Mouse (Mus musculus) embryo, embryonic 9.5 days (tissue): ENCODE measurements around the gene Ric1.

Experiments used
- DNase-seq: peaks from one replicate; pipeline ENCODE4 v3.0.0-alpha.2; 2017; ENCODE audit errors: extremely low spot score

The Ric1 gene

DNA sequence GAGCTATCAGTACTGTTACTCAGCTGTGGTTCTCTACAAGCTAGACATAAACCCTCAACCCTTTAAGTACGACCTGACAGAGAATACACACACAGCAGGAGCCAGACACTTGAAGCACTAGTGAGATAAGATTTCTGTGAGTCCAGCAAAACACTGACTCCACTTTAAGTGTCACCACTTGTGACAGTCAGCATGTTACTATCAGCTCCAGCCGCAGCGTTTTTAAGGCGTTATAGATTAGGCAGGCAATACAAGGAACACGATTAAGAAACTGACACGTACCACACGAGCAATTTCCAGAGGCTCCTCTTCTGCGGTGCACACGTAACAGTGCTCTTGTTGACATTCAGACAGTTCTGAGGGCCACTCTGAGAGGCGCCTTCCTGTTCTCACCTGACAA, 88.8 kb downstream of the Ric1 start:
- DNase-seq, result no peak

DNA sequence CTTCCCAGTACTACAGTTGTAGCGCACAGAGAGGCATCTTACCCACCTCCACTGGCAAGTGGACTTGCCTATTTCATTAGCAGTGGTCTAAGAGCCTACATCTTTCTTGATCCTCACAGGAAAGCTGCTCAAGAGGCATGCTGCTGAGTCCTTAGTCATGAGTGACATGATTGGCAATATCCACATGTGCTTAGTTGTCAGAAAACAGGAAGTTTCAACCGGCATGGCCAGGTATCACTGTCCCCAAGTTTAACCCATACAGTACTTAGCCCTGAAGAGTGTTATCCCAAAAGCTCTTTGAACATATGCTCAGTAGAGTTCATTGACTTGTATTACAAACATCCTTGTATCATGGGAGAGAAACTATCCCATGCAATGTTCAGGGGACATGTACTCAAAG, 90.0 kb downstream of the Ric1 start:
- no peak for DNase-seq

DNA sequence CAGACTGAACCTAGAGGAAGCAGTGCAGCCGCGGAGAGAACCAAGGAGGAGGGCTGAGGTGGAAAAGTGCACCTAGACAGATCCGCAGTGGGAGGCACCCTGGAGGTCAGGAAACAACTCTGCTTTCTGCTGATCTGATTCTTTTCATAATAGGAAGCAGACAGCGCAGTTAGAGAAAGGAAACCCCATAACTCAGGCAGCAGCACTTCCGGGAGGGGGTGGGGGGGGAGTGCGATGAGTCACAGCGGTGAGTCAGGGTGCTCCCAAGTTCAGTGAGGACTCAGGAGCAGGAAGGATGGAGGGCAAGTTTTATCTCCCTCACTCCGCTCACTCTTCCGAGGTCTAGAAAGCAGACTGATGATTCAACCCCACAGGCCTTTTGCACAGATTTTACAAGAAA, 119.0 kb downstream of the Ric1 start:
- DNase-seq, result no peak

DNA sequence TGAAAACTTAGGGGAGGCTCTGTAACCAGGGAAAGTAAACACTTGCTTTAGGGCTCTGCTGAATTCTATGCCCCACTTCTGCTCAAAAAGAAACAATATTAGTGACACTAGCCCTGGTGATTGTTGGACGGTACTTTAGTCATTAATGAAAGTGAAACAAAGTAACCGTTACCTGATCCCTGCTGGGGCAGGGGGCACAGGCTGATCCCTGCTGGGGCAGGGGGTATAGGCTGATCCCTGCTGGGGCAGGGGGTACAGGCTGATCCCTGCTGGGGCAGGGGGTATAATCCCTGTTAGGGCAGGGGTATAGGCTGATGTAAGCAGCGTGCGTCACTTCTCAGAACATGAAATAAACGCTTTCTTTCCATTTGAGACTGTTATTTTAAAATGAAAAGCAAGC, 119.4 kb downstream of the Ric1 start:
- DNase-seq, result no peak

DNA sequence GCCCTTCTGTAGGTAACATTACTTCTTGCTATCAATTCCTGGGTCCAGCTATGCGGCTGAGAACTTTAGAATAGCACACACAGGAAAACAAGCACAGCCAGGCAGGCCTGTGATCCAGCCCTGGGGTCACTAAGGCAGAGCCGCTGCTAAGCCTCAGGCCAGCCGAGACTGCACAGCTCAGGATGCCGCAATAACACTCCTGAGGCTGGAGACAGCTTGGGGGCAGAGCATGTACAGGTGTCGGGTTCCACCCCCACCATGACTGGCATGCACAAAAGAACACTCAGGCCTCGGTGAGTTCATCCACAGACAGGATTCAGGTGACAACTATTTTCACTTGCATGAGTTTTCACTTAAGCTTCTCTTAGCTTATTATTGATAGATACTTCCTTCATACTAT, 120.1 kb downstream of the Ric1 start:
- DNase-seq, result no peak

DNA sequence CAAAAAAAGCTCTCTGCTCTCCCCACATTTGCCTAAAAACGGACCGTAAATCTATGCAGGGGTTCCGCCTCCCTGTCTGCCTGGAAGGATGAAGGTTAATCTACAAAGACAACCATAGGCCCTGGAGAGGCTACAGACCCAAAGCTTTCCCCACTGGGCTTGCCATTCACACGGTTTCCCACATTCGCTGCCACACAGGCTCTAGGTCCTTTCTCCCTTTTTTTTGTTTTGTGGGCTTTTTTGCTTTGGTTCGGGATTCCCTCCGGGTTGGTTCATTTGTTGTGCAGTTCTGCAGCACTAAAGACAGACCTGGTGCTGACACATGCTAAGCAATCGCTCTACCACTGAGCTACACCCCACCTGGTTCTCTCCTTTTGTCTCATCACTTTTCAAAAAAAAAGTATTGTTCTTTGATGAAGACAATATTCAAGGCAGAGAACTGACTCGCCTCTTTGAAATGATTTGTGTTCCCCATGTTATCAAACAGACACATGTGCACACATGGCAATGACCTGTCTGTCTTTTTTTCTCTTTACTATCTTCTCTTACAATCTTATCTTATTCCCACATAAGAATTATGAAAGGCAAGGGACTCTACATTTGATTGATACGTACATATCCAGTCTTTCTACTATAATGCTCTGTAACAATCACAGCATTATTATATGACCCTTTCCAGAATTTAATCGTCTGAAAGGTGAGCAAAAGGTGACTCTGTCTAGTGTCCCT, 121.3 kb downstream of the Ric1 start:
- DNase-seq, result no peak

DNA sequence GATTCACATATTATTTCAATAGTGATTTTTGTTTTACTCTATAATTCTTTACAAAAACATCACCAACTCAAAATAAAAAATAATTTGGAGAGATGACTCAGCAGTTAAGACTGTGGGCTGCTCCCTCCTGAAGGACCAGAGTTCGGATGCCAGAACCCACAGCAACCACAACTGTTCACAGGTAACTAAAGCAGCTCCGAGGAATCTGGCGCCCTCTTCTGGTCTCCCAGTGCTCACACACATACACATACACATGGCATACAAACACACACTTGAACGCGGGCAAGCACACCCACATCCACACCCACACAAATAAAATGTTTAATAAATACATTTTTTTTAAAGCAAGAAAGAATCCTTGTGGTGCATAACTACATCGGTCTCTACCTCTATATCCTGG, 122.7 kb downstream of the Ric1 start:
- no peak for DNase-seq

DNA sequence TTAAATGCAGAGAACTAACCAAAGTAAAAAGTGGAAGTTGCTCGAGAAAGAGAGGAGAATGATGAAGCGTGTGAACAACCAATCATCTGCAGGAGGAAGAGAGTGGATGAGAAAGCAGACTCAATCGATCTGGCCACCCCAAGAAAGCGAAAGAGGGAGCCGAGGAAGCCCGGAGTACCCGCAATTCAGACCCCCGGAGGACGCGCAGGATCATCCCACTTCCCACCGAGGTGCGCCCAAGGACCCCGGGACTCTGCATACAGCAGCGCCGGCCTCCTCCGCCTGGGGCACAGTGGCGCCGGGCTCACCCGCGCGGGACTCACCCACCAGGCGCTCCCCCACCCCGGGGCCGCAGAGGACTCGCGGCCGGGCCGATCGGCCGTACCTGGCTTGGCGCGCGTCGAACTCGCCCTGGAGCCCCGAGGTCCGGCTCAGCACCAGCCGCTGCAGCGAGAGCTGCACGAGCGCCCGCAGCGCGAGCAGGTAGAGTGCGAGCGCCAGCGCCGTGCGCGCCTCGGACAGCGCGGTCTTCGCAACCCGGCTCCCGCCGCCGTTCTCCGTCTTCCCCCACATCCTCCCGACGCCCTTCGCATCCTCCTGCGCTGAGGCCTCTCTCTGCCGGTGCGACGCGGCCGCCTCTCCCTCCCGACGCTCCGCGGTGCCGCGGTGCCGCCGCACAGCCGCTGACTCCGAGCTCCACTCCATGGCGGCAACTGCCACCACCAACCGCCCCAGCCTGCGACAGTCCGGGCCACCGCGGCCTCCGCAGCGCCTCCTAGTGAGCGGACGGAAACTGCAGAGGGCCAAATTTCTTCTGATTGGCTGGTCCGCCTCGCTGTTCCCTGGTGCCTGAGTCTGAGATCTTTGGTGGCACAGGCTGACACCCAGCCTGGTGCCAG, 125.8 kb downstream of the Ric1 start, which contains the start of gene Ermp1:
Gene Ermp1, minus strand, starts transcription at position 765 of the 899 bp plus-strand sequence.
- peak; percentile 94 for DNase-seq

DNA sequence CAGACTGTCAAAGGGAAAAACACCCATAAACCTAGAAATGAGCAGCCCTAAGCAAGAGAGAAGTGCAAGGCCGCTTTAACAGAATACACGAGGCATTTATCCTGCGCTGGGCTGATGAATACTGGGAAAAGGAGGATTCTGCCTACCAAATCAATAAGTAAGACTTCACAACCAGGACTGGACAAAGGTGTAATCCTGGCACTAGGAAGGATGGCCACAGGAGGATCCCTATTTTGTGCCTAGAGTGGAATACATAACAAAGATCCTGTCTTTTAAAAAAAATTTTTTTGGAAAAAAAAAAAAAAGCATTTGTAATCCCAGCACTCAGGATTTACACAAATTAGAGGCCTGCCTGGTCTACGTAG, 126.5 kb downstream of the Ric1 start:
- DNase-seq, result no peak

DNA sequence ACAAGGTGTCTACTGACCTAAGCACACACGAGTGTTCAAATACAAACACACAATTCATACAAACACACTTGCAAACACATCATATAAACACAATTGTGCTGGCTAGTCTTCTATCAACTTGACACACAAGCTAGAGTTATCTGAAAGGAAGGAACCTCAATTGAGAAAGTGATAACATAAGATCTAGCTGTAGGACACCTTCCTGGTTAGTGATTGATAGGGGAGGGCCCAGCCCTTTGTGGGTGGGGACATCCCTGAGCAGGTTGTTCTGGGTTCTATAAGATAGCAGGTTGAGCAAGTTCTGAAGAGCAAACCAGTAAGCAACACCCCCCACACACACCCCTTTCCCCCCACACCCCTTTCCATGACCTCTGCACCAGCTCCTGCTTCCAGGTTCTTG, 127.6 kb downstream of the Ric1 start:
- no peak for DNase-seq

DNA sequence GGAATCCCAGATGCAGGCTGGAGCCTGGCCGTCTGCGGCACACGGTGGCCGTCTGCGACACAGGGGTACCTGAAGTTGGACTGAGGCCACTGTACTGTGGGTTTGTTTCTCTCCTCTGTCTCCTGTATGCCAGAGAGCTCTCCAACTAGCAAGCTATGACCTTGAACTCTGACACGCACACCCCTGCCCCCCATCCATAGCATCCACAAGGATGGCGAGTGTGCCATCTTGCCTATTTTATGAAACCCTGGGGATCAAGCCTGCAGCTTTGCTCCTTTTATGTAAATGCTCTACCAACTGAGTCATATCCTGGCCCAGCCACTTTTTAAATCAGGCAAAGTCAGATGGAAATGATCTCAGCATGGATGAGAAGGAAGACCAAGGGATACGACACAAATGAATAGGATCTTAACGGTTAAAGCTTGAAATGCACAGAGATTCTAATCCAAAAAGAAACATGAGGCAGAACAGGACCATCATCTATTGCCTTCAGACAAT, 131.7 kb downstream of the Ric1 start:
- no peak for DNase-seq

DNA sequence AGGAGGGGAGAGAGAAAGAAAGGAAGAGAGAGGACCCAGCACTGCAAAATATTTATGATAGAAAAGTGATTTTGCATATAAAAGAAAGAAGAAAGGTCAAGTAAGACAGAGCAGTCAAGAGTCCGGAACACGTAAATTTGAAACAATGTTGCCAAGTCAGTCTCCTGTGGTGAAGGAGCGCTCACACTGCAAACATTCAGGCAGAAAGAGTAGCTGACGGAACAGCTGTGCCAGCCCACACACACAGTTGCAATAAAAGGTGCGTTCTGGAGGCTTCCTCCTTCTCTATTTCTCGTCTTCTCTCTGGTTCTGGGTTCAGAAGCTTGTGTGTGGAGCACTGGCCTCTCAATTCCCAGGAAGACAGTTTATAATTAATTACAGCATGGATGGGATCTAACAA, 133.1 kb downstream of the Ric1 start:
- DNase-seq, result no peak

DNA sequence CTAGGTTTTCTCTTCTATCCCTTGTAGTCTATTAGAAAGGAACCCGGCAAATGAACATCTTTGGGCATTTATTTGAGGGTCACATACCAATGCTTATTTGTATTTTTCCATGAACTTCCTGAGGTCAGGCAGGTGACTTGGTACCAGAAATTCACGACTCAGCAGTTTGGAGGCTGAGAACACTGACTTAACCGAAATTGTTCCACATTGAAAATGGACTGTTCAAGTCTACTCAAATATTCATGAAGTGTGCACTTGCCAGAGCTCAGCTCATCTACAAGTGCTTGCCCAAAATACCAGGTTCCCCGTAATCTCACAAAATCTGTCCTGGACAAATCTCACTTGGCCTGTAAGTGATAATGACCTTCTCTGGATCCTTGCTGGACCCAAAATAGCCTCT, 133.9 kb downstream of the Ric1 start:
- no peak for DNase-seq
